26 mouse cellular contexts compared by ENCODE assay signal in the genomic region with DNA sequence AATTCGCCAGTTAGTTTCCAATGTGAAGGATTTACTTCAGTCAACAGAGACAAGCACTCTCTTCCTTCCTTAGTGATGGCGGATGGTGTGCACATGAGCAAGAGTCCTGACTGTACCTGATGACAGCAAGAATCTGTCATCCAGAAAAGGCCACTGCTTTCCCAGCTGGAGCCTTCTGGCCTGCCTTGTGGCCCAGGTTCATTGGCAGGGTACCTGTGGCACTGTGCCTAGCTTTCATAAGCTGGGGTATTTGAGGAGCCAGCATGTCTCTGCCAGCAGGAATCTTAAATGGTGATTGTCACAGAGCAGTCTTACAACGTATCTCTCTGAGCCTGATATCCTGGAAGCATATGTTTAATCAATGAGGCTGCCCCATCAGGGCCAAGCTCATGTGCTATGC.
A peak's percentile ranks its signal among the peaks of the same experiment; 100 is the strongest.
DNase-seq lines count a peak whose midpoint lies in the region; ATAC-seq and TF ChIP-seq lines count a peak whose summit lies in the region.
"Had no signal": no experiment of that assay in that cellular context is flagged by ENCODE, and none has a peak within 500 bp of the region (broad histone marks: within the 10 kb centered on the region; RNA-seq: fewer than 3 reads in every experiment).

No protein-coding gene starts in this region.

- DNase-seq in cerebellum, adult 11 months, result peak; percentile 65
- peak; percentile 78 for DNase-seq in left cerebral cortex, postnatal 4 days
- DNase-seq in left cerebral cortex, postnatal 10 days (ENCODE audit: extremely low spot score in 1 of 2, low spot score in 2 of 2), result no peak
- DNase-seq in cerebellum, adult 9-10 months, result peak; percentile 83
- DNase-seq in right cerebral cortex, postnatal 25 days, result no peak
- no peak for DNase-seq in kidney, adult 2 months
- DNase-seq: adrenal gland, adult 8-10 months; gastrocnemius, postnatal 10 days; heart, adult 11 months; heart, postnatal 14 days; lung, postnatal 36 days; thymus, adult 18-20 months; thymus, postnatal 36 days had no signal

- no peaks in the 10 kb centered on the region for H3K27me3 ChIP-seq in kidney, adult 2 months (replicated peaks; ENCODE audit: control insufficient read depth, insufficient read depth, low read length)
- H3K27me3 ChIP-seq: embryonic facial prominence, embryonic 13.5 days; kidney, embryonic 15.5 days; lung, embryonic 15.5 days; midbrain, embryonic 13.5 days had no signal

- H3K36me3 ChIP-seq in kidney, adult 2 months (ENCODE audit: control insufficient read depth, insufficient read depth, low read length), result no peaks in the 10 kb centered on the region
- H3K36me3 ChIP-seq: embryonic facial prominence, embryonic 13.5 days; heart, embryonic 12.5 days; kidney, embryonic 15.5 days; limb, embryonic 12.5 days; lung, embryonic 15.5 days; midbrain, embryonic 13.5 days had no signal

- H3K4me3 ChIP-seq in kidney, adult 2 months (ENCODE audit: insufficient read depth, low read depth, low read length), result no peak overlapping the region
- H3K4me3 ChIP-seq: embryonic facial prominence, embryonic 13.5 days; forebrain, embryonic 13.5 days; heart, embryonic 12.5 days; kidney, embryonic 15.5 days; limb, embryonic 12.5 days; lung, embryonic 15.5 days; megakaryocyte, embryonic 14.5 days; midbrain, embryonic 13.5 days had no signal

- TF ChIP-seq POLR2A in kidney, adult 2 months (IDR thresholded peaks at IDR 0.05; ENCODE audit: low read depth, low read length), result no peak

- TF ChIP-seq CTCF in kidney, adult 2 months (conservative IDR thresholded peaks at IDR 0.05; ENCODE audit: insufficient read depth, insufficient read length, low read depth, low read length), result no peak

- WGBS in kidney, adult 2 months, result 83% methylated on average over 3 of the region's 3 CpGs

- intact Hi-C loops in left cerebral cortex, postnatal 4 days (cut with DNase I), result no loop called here
- intact Hi-C loops in left cerebral cortex, postnatal 10 days (cut with DNase I), result no loop called here

- no peaks in the 10 kb centered on the region for H3K4me1 ChIP-seq in kidney, adult 2 months (ENCODE audit: control insufficient read depth, insufficient read depth, low read length)

- H3K27ac ChIP-seq in kidney, adult 2 months (ENCODE audit: insufficient read depth, low read depth, low read length), result no peak overlapping the region
- H3K27ac ChIP-seq: embryonic facial prominence, embryonic 13.5 days; forebrain, embryonic 13.5 days; kidney, embryonic 15.5 days; limb, embryonic 12.5 days; liver, embryonic 14.5 days; lung, embryonic 15.5 days; midbrain, embryonic 13.5 days had no signal

- no peak for ATAC-seq in cerebellum, adult (ENCODE audit: insufficient number of reproducible peaks, low FRiP score, low TSS enrichment)
- ATAC-seq: activated CD4-positive, CD25-positive, alpha-beta regulatory T cell, adult 4 months; forebrain, embryonic 13.5 days; hindbrain, embryonic 16.5 days; intestine, embryonic 16.5 days; midbrain, embryonic 13.5 days had no signal

Comparison
In these comparisons a context has a peak if more than half of its experiments do, and no peak if none do; other contexts are left out.
1. DNase-seq: peak in cerebellum, adult 11 months (single experiment), left cerebral cortex, postnatal 4 days (single experiment) and cerebellum, adult 9-10 months (single experiment); none in left cerebral cortex, postnatal 10 days (0 of 2), right cerebral cortex, postnatal 25 days (single experiment) and kidney, adult 2 months (single experiment).